Mouse (Mus musculus) Muller cell, postnatal 12 days (primary cell): ENCODE measurements around the gene Cenpe.

Source experiments
- DNase-seq: peaks from one replicate; pipeline ENCODE4 v3.0.0-alpha.2; 2015; ENCODE audit errors: inconsistent ontology term

Cenpe gene

DNA sequence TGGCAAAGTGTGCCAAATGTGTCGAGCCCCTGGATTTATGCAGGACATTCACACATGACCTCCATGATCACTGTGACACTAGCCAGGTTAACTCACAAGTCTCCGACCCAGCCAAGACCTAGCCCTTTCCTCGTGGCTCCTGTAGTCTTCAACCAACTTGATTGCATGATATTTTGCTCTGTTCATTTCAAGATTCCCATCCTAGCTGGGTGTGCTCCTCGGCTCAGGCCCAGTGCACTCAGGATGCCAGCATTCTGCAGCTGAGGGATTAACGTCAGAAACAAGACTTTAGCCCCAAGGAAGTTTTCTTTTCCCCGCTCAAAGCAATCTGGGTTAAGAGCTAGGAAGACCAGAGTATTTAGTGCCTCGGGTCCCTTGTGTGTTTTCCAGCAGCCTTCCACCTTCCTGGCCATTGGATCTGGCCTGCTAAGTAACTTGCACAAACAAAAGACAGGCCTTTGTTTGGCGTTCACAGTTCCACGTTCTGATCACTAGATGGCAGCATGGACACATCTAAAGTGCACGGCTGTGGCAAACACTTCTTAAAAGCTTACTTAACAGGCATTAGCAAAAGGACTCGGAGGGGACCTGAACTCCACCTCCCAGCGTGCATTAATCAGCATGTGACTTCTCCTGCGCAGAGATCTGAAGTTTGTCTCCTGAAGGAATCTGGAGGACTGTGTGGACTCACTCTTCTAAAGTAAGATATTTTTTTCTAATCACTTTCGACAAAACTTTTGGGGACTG is 68.5 kb downstream of the Cenpe start, which contains the start of gene Bdh2:
Bdh2 (plus strand) TSS at position 553 of the 747 bp plus-strand sequence.
- peak; percentile 85 for DNase-seq

DNA sequence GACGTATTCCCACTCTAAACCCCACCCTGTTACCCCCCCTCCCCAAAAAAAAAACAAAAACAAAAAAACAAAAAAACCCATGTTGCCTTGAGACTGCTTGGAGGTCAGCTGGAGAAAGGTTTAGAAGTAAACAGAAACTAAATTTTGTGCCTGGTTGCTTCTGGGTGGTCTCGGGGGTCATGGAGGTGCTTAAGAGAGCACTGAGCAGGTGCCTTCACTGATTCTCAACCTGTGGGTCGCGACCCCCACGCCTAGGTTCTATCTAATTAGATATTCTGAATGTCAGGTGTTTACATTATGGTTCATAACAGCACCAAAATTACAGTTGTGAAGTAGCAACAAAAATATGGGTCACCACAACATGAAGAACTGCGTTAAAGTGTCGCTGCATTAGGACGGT is 69.4 kb downstream of the Cenpe start:
- DNase-seq, result no peak

DNA sequence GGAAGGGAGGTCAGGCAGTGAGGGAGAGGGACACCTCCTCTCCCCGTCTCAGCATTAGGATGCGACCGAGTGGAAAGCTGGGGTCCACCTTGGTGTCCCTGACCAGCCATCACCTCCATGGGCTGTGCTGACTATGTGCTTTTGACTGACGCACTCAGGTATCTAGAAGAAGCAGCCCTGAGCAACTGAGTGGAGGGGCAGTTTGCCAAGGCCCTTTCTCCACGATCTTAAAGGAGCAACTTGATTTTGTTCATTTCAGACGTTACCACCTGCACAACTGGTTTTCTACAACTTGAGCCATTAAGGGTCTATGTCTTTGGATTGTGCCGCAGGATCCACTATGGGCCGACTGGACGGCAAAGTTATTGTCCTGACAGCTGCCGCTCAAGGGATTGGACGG is 72.9 kb downstream of the Cenpe start:
- DNase-seq, result no peak

DNA sequence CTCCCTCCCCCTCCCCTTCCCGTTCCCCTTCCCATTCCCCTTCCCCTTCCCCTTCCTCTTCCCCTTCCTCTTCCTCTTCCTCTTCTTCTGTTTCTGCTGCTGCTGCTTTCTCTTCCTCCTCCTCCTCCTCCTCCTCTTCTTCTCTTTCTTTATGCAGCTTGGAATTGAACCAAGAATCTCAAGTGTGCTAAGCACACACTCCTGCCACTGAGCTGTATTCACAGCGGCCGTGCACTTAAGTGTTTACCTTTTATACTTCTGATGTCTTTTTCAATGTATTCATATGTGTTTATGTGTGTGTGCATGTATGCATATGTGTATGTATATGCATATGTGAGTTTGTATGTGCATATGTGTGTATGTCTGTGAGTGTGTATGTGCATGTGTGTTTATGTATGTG is 73.5 kb downstream of the Cenpe start:
- DNase-seq, result no peak

DNA sequence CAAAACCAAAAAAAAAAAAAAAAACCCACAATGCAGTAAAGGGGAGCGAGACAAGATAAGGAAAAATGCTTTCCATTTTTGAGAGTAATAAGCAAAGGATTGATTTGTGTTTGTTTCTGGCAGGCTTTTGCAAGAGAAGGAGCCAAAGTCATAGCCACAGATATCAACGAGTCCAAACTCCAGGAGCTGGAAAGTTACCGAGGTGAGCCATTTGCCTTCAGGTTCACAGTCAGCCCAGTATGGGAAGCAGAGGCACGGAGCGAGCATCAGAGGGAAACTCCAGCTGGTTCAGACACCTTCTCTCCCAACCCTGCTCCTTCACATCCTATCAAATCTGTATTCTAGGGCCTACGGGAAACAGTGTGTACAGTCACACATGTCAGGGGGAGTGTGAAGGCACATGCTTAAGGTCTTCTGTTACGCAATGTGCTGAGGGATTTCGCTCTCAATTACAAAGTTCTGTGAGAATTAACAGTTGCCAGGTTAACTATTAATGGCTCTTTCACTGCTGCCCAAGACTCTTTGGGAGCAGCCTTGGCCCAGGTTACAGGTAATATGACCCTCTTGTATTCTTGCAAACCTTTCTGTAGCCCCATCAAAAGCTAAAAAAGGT is 75.9 kb downstream of the Cenpe start:
- DNase-seq, result no peak

DNA sequence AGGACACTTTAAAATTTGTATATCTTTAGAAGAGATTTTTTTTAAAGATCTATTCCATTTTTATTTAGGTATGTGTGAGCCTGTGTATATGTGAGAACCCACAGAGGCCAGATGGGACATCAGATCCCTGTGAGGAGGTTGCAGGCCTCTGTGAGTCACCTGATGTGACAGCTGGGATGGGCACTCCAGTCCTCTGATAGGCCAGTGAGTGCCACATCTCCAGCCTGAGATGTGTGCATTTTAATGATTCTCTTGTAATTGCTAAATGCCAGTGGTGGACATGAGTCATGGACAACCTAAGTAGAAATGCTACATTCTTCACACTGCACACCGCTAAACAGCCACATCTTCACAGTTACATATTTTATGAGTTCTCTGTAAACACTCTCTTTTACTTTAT is 76.8 kb downstream of the Cenpe start:
- DNase-seq, result no peak

DNA sequence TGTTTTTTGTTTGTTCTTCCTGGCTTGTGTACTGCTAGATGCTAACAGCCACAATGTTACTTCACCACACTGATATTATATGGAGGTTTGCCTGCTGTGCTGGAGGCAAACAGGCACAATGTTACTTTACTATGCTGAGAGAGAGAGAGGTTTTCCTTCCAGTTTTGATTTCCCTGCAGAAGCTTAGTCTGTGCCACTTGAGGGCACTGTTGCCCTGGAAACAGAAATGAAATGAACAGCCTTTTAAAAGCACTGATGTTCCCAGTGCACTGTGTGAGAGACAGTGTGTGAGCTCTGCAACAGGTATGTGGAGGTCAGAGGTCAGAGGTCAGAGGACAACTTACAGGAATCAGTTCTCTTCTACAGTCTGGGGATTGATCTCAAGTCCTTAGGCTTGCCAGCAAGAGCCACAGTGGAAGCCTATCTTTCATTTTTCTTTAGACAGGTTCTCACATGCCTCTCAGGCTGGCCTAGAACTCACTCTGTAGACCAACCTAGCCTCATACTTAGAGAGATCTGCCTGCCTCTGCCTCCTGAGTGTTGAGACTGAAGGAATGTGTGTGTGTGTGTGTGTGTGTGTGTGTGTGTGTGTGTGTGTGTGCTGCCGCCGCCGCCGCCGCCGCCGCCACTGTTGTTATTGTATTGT is 78.0 kb downstream of the Cenpe start:
- DNase-seq, result peak; percentile 47

DNA sequence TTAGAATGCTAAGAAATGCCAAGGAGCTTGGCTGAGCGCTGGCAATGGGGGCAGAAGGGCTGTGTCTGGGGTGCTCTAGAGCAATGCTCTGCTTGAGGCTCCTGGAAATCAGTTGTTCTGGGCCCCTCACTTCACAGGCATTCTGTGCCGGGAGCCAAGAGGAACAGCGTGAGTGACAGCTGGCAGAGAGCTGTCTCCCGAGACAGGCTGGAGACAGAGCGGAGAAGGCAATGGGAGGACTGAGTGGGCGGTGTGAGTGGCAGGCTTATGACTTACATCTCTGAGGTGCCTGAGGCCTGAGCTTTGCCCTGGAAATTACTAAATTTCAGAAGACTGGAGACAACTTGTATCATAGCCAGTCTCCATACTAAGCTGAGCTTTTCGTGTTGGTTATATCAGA is 81.4 kb downstream of the Cenpe start:
- no peak for DNase-seq

DNA sequence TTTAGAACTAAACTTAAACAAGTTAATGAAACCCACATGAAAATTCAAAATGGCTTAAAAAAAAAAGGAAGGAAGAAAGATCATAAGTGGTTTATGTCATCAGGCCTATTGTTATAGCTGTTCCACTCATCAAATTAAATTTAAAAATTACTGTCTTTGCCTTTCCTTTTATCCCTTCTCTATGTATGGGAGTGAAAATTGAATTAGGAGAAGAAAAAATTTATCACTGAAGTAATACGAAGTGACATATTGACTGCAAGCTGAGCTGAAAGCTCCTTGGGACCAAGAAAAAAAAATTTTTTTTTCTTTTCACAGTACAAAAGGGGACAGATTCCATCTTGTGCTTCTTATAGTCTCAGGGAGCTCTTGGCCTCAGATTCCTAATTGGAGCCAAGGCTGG is 83.2 kb downstream of the Cenpe start:
- DNase-seq, result no peak

DNA sequence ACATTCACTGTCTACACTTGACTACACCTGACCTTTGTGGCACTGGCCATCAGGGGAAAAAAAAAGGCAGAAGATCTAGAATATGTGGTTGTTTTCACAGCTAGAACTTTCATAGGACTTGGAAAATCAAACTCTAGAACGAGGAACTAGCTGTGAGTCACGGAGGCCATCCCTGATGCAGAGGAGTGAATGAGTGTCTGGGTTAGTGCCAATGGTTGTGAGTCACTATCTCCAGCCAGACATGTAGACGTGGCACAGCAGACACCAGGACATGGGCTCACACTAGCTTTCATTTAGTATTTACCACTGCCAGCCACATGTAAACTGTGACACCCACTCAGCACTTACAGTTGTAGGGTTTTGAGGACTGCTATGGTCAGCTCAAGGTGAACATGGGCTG is 86.2 kb downstream of the Cenpe start:
- DNase-seq, result peak; percentile 90

DNA sequence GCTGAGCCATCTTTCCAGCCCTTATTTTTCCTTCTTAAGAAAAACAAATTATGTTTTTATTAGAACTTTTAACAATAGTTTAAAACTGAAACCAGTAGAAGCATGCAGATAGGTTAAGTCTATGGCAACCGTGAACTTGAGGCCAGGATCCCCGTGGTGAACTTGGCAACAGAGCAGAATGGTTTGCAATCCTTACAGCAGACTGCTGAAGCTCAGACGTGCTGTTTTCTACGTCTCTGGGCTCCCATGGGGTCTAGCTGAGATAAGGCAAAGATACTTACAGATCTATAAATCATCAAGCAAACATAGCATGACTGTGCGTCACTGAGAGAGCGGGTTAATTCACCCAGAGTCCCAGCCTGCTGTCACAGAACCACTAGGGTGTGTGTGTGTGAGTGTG is 87.7 kb downstream of the Cenpe start:
- DNase-seq, result no peak

DNA sequence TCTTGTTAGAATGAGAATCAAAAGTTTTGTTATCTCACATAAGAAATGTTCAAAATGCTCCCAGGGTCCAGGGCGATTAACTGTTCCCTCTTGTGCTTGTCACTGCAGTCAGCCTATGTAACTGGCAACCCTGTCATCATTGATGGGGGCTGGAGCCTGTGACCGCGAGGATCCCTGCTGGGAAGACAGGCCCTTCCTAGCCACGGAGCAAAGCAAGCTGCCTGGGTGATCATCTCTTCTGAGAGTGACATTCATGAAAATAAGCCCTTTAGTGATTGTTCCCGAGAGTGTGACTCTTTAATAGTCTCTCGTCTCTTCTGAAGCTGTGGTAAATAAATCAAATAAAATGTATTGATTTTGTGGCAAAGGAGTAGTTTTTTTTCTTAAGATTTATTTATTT is 91.7 kb downstream of the Cenpe start:
- no peak for DNase-seq

DNA sequence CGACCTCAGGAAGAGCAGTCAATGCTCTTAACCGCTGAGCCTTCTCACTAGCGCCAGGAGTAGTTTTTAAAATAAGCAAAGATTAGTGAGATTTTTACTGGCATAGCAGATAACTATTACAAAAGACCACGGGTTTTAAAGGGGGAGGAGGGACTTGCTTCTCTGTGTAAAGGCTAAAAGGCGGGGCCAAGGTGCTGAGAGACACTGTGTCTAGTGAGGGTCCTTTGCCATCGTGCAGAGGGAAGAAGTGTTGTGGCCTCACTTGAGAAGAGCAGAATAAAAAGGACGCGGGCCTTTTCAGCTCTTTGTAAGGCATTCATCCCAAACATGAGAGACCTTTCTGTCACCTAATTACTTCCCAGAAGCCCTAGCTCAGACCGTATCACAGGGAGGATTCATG is 92.2 kb downstream of the Cenpe start:
- DNase-seq, result no peak

DNA sequence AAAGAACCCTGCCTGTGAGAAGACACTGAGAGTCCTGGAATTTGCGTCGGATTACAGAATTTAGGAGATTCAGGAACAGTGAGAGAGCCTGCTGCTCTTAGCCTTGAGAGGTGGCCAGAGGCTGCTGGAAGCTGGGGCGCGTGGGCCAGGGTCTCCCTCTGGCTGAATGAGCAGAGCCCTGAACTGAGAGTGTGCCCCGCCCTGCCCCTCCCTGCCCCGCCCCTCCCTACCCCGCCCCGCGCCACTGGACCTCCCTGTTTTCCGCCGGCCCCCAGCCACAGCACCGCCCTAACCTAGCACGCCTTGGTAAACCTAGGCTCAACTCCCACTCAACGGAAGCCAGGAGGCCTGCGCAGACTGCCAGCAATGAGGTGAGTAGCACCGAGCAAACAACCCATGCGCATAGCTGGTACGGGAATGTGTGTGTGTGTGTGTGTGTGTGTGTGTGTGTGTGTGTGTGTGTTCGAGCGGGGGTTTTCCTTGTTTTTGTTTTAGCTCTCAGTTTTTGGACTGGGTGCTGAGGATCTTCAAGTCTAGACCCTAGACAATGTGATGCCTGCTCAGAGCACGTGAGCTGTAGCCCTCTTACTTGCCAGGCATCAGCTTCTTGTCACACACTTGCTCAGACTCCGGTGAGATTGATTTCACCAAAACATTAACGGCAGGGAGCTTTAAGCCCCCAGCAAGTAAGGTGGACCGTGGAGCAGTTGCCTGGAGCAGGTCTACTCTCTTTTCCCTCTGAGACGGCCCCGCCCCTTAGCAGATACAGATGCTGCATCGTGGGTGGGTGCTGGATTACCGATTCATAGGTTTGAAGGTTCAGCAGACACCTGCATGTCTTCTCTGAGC is 95.3 kb downstream of the Cenpe start, which contains the start of gene Slc9b2:
Slc9b2 (plus strand) TSS at position 290 of the 849 bp plus-strand sequence.
- peak; percentile 52 for DNase-seq

DNA sequence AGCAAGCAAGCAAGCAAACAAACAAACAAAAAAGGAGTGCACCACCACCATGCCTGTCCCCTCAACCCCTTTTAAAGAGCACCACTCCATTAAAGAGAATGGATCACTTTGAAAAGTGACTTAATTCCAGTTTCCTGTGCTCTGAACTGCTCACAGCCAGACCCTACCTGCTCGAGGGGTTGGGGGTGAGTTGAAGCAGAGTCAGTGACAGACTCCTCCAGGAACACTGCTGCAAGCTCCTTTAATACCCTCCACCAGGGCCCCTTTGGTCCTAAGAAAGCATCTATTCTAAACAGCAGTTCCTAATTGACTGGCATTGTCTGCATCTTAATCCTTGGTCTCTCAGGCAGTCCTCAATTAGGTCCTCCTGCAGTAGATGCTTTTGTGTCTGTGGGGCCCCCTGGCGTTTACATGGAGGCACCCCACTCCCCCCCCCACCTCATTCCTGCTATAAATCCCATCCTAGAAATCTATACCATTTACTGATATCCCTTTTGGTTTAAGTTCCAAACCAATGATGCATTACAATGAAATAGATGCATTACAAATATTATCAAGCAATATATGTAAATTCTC is 100.7 kb downstream of the Cenpe start:
- DNase-seq, result no peak

DNA sequence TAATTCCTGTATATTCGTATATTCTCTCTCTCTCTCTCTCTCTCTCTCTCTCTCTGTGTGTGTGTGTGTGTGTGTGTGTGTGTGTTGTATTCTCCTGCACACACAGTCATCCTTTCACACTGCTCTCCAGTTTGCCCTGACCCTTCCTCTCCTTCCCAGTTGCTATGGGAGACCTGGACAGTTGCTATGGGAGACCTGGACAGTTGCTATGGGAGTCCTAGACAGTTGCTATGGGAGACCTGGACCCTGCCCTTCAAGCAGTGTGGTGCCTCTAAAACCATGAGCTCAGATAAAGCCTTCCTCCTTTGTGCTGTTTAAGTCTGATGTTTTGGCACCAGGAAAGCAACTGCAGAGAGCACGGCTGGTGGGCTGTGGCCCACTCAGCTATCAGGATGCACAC is 101.4 kb downstream of the Cenpe start:
- DNase-seq, result no peak

DNA sequence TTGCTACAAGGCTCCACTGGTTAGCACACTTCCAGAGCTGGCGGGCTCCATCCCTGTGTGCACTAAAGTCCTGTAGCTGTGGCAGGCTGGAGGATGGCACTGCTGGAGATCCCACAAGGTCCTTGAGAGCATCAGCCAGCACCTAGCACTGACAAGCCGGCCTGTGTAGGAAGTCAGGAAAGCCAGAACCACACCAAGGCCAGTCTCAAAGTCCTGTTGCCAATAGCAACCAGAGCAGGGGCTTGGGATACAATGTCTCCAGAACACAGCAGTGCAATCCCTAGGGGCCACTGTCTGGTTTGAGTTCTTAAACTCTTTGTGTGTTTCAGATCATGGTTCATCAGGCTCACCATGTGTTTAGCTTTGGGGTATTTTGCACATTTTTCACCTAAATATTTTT is 102.5 kb downstream of the Cenpe start:
- no peak for DNase-seq

DNA sequence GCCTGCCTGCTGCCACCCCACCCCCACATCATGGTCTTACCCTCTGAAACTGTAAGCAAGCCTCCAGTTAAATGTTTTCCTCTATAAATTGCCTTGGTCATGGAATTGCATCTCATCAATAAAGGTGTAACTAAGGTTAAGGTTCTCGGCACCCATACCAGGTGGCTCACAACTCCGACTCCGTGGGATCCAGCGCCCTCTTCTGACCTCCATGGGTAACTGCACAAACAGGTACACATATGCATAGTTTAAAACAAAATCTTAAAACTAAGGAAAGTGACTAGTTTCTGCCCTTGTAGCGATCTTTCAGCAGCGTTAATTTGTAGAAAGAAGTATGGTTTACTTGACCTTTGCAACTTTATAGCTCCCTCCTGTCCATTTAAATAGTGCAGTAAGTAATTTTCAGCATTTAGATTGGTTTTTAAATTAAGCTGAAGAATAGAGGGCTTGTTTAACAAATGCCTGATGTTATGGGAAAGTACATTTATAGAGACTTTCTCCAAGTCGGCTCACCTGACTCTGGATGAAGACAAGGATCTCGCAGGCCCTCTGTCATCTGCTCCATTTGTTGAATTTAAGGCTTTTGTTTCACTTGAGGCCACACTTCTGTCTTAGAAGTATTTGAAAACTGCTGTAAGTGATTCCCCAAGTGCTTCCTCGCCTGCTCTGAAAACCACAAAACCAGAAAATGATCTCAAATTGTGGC is 103.5 kb downstream of the Cenpe start:
- no peak for DNase-seq

DNA sequence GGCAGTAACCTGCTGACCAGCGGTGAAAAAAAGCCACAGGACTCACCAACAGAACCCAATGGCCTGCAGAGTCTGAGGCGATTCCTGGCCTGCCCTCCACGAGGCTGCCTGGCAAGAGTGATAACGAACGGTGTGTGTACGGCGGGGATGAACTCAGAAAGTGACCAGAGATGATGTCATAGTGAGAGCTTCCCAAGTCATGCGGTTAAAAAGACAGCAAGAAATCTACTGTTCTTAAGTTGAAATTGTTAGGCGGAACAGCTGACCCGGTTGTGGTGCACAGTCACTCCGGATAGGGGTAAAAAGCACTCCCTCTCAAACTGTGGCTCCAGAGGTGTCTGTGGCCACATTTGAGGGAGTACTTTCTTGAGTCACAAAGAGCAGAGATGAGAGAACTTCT is 106.0 kb downstream of the Cenpe start:
- DNase-seq, result no peak
